Mouse (Mus musculus) thymus, adult 2 months (tissue): ENCODE data around the gene Cachd1. TPM values are rescaled to one million over a fixed set of nuclear protein-coding genes. Genes with fewer than 3 reads are reported as not detected.

Source experiments
- DNase-seq: peaks from one replicate; pipeline ENCODE4 v3.0.0; 2021
- H3K27ac ChIP-seq: fragments of 200-500 bp; 2 replicates; pipeline ENCODE4 v1.5.1; 2012; ENCODE audit warnings: low read length, control low read depth; ENCODE audit not compliant: control insufficient read depth, insufficient read depth
- H3K27me3 ChIP-seq: fragments of 200-500 bp; 2 replicates; pipeline ENCODE4 v1.6.1; 2012; ENCODE audit warnings: mild to moderate bottlenecking, low read length, moderate library complexity, mixed read lengths; ENCODE audit not compliant: control insufficient read depth, insufficient read depth
- H3K36me3 ChIP-seq: fragments of 200-500 bp; 2 replicates; pipeline ENCODE4 v1.6.1; 2012; ENCODE audit warnings: mild to moderate bottlenecking, low read length, moderate library complexity; ENCODE audit not compliant: control insufficient read depth, insufficient read depth
- H3K4me1 ChIP-seq: fragments of 200-500 bp; replicated peaks from 2 replicates; pipeline ENCODE4 v1.6.1; 2012; ENCODE audit warnings: low read length; ENCODE audit not compliant: control insufficient read depth, insufficient read depth
- H3K4me3 ChIP-seq: fragments of 200-500 bp; 2 replicates; pipeline ENCODE4 v1.5.1; 2012; ENCODE audit warnings: mild to moderate bottlenecking, low read length, control low read depth, moderate library complexity; ENCODE audit not compliant: control insufficient read depth, insufficient read depth
- CTCF ChIP-seq: fragments of 200-500 bp; IDR thresholded peaks from 2 replicates; pipeline ENCODE4 v1.5.1; 2012; ENCODE audit warnings: mild to moderate bottlenecking, control low read depth, low read length, moderate library complexity, borderline replicate concordance; ENCODE audit not compliant: control insufficient read depth, poor library complexity, insufficient read depth; ENCODE audit errors: extremely low read depth
- POLR2A ChIP-seq: fragments of 200-500 bp; IDR thresholded peaks from 2 replicates; pipeline ENCODE4 v1.6.1; 2012; ENCODE audit warnings: mild to moderate bottlenecking, low read length, control low read depth, moderate library complexity; ENCODE audit not compliant: control insufficient read depth, poor library complexity, insufficient read depth; ENCODE audit errors: extremely low read depth
- WGBS: fragments of 180-500 bp; shearing (Covaris S2); methylation state at CpG from one replicate; pipeline ENCODE4 v1.1.7; 2018; 5-methylcytosine and 5-hydroxymethylcytosine counted together
- polyA plus RNA-seq: library from polyadenylated mRNA; depleted of rRNA; stranded (reverse); fragments of >200 nt; gene quantifications from 2 replicates; pipeline ENCODE4 v1.2.3, GENCODE M21; 2012

Cachd1 gene
- polyA plus RNA-seq, 1 experiment: 15.9 TPM

GRCm38 (mm10) chr4:100855373-100855772, 78.9 kb downstream of the Cachd1 start:
- H3K4me3 ChIP-seq: no peak overlapping the region
- no peaks in the 10 kb centered on the region for H3K4me1 ChIP-seq
- TF ChIP-seq CTCF (no peak), POLR2A (no peak)
- no peak overlapping the region for H3K27ac ChIP-seq
- DNase-seq: no peak
- WGBS: 84% methylated on average over 4 of the region's 4 CpGs
- H3K27me3 ChIP-seq: no peaks in the 10 kb centered on the region
- H3K36me3 ChIP-seq: no peaks in the 10 kb centered on the region

- no peaks in the 10 kb centered on the region for H3K27me3 ChIP-seq
- 95% methylated on average over 3 of the region's 3 CpGs for WGBS
- no peak for DNase-seq
Measured at GRCm38 (mm10) chr4:100857411-100857869, 81.0 kb downstream of the Cachd1 start.

DNA sequence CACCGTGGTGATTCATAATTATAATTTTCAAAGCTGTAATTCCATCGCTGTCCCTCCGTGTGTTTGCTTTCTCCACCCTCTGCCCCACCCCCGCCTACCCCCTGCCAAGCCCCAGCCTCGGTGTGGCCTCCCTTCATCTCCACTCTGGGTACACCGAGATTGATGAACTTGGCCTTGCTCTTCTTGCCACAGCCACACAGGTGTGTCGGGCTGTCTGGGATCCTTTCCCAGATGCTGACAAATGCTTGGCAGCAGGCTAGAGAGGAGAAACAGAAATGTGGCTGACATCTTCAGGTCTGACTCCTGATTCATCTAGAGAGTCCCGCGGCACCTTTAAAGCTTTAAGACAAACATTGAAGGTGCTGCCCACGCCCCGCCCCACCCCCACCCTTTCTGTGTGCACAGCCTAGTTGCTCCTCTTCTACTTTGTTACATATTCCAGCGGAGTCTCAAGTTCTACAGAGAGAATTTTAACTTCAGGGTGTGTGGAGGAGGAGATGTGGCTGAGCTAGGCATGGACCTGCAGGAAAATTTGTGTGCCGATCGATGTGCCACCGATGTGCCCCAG, 87.5 kb downstream of the Cachd1 start:
- no peak for TF ChIP-seq POLR2A
- no peak for TF ChIP-seq CTCF
- WGBS: 87% methylated on average over 15 of the region's 15 CpGs
- Histone ChIP-seq H3K4me1 (no peaks in the 10 kb centered on the region), H3K36me3 (no peaks in the 10 kb centered on the region), H3K4me3 (no peak overlapping the region), H3K27me3 (no peaks in the 10 kb centered on the region), H3K27ac (no peak overlapping the region)
- no peak for DNase-seq

More at GRCm38 (mm10) chr4:100857411-100857869, 81.0 kb downstream of the Cachd1 start:
- Histone ChIP-seq H3K27ac (no peak overlapping the region), H3K4me3 (no peak overlapping the region), H3K36me3 (no peaks in the 10 kb centered on the region), H3K4me1 (no peaks in the 10 kb centered on the region)
- TF ChIP-seq POLR2A: no peak
- TF ChIP-seq CTCF: no peak

DNA sequence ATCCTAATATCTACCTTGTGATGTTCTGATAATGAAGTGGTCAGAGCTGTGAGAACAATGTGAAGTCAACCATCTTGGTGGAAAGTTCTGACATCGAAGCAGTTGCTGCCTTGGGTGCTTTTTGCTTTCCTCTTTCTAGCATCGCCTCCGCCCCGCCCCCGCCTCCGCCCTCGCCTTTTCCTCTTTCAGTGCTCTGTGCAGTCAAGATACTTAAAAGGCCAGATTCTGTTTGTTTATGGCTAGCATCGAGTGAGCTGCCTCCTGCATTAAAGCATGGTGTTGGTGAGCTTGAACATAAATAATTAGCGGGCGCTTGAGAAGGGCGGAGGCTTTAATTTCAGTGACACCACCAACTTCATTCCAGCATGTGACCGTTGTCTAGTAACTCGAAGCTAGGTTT, 88.9 kb downstream of the Cachd1 start:
- H3K36me3 ChIP-seq: no peaks in the 10 kb centered on the region
- no peaks in the 10 kb centered on the region for H3K4me1 ChIP-seq
- H3K27ac ChIP-seq: no peak overlapping the region
- H3K27me3 ChIP-seq: no peaks in the 10 kb centered on the region
- H3K4me3 ChIP-seq: no peak overlapping the region
- TF ChIP-seq CTCF: no peak
- no peak for TF ChIP-seq POLR2A
- DNase-seq: no peak
- WGBS: 36% methylated on average over 13 of the region's 13 CpGs

GRCm38 (mm10) chr4:100865962-100866703, 89.7 kb downstream of the Cachd1 start:
- Histone ChIP-seq H3K27me3 (no peaks in the 10 kb centered on the region), H3K27ac (no peak overlapping the region), H3K36me3 (no peaks in the 10 kb centered on the region), H3K4me1 (no peaks in the 10 kb centered on the region), H3K4me3 (no peak overlapping the region)
- DNase-seq: no peak
- no peak for TF ChIP-seq POLR2A
- 88% methylated on average over 12 of the region's 12 CpGs for WGBS

DNA sequence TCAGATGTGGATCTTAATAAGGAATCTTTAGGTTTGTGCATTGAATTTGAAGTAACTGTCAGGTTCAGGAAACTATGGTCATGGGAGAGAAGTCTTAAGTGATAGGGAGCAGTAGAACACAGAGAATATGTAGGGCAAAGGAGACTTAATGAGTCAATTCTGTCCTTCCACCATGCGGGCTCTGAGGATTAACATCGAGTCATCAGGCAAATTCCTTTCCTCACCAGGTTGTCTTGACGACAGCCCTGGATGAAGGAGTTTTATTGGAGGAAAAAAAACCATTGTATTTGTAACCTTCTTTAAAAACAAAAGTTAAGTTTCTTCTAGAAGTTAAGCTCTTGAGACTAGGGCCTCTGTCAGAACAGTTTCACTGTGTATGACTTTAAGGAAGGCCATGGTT, 100.9 kb downstream of the Cachd1 start:
- no peak for TF ChIP-seq CTCF
- no peak for TF ChIP-seq POLR2A
- Histone ChIP-seq H3K4me3 (no peak overlapping the region), H3K36me3 (no peaks in the 10 kb centered on the region), H3K27ac (no peak overlapping the region), H3K27me3 (no peaks in the 10 kb centered on the region), H3K4me1 (no peaks in the 10 kb centered on the region)
- 90% methylated on average over 3 of the region's 3 CpGs for WGBS
- no peak for DNase-seq
